Mouse (Mus musculus) mouse trophoblast stem cell (cell line): ENCODE measurements around the gene Nsg1.

Experiments
- in situ Hi-C, 2 experiments: fragments of 300-500 bp; cut with MseI, MboI; formaldehyde crosslinking; loops; 2 replicates in 1 of 2; 3 replicates in 1 of 2; pipeline ENCODE4 v1.15.1; 2025

The Nsg1 gene

DNA sequence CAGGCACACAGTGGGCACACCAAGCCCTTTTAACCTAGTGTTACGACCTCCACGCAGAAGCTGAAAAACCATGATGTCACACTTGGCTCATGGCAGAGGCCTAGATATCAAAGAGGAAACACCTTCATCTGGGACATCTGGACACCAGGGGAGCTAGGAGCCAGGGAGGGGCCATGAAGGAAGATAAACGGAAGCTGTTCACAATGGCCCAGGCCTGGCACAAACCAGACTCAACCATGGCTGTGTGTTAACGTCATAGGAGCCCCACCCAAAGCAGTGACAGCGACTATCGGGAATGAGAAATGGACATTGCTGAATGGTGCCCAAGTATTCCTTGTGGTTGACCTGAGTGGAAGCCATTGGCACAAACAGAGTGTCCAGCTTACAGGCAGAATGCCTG is 13.2 kb downstream of the Nsg1 start:
- in situ Hi-C loops = no loop called here

DNA sequence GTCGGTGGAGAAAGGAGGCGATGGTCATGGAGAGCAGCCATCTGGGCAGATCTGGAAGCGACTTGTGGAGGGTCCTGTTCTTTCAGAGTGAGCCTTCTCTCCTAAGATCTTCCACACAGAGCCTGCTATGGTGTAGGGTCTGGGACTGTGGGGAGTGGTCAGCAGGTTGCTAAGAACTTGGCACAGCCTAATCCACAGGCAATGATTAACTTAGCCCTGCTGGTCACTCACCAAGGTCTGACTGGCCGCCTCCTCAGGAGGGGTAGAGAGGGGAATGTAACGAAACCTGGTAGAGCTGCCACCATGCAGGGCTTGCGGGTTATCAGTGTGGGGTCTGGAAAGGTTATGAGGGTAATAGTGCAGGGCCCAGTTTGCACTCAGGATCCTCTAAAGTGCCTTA is 18.8 kb downstream of the Nsg1 start:
- in situ Hi-C loops = no loop called here

DNA sequence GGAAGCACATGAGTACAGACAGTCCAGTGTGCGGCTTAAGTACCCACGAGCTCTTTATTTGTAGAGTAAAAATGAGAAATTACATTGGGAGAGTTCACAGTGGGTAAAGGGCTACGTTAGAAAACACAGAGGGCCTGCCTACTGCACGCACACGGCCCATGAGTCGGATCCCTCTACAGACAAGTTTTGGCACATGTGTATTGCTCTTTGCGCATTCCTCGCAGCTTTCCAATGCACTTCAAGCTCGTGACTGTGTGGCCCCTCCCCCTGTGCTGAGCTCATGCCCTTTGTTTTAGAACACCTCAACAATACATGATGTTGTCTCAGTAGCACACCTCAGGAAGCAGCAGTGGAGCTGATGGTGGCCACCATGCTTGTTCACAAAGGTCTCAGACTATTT is 22.5 kb downstream of the Nsg1 start:
- in situ Hi-C loops = no loop called here

- in situ Hi-C loops = no loop called here
These were observed 23.5 kb downstream of the Nsg1 start for GRCm38 (mm10) chr5:38136247-38136646.

DNA sequence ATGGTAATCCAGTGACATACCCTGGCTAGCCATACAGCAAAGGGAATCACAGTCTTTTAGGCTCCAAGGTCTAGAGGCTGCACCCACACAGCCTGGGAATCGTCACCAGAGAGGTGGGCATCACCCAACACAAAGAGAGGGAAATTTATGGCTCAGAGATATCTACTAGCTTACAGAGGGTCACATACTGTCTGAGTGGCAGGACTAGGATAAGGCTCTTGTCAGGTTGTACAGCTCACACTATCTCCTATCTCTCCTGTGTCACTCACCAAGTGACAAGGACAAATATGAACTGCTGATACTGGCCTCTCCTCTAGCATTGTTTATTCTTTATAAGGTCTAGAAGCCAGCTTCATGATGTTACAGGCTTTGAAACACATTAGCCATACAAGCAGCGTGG is 30.4 kb downstream of the Nsg1 start:
- in situ Hi-C loops = no loop called here

DNA sequence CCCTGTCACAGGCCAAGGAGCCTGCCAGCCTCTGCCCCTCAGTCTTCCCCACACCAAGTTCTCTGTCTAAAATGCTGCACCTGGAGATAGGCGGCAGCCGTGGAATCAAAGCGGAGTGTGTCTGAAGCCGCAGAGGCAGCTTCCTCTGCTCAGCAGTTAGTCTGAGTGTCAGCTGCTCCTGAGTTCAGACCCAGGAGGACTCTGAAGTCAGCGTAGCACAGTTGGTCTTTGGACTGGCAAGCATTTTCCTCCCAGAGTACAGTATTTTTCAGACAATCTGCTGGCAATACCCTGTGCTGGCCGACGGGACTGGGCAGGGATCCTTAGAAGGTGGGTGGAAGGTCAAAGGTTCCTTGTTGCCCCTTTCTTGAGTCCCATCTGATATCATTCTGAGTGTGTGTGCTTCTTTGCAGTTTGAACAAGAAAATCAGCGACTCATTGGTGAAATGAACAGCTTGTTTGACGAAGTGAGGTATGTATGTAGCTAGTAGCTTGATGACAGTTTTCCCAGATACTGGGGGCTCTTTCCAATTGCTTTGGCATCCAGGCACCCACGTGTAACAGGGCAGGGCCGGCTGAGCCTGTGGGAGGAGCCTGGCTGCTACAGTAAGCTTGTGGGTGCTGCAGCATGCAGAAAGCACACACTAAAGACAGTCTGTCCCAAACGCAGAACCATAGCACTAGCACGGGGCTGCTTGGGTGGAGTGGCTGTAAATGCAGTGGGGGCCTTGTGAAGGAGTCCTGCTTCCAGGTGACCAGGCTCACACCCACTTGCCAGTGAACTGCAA is 33.0 kb downstream of the Nsg1 start:
- in situ Hi-C loops = no loop called here

GRCm38 (mm10) chr5:38121699-38122098 is 38.0 kb downstream of the Nsg1 start:
- in situ Hi-C loops = no loop called here

DNA sequence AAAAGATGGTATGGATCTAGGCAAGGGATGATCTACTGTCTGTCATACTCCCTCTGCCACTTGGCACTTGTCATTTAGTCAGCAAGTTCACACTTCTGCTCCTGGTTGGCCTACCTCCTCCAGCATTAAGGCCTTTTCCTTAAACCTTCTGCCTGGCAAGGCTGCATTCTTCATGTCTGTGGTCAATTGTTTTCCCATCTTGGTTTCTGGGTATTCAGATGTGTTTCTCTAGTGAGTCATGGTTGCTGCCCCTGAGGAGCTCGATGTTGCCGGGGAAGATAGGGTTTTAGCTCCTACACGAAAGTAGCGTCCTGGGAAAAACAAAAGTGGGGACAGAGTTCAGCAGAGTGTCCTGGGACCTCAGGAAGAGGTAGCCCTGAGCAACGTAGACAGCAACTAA is 40.4 kb downstream of the Nsg1 start:
- in situ Hi-C loops = no loop called here

DNA sequence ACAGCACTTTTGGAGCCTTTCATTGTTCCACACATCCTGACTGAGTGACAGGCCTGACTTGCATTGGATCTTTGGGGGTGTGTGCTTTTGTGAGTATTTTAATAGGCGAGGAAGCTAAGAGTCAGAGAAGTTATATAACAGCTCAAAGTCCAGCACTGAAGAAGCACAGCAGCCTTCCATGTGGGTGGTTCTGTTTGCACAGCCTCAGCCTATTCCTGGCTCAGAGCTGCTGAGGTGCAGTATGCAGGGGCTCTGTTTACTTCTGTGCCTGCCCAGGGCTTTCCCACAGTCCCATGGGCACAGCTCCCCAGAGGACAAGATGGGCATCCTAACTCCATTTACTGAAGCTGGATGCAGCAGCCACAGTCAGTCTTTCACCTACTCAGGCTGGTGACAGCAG is 42.7 kb downstream of the Nsg1 start:
- in situ Hi-C loops = no loop called here

GRCm38 (mm10) chr5:38114526-38114925 is 45.2 kb downstream of the Nsg1 start:
- in situ Hi-C loops = no loop called here

DNA sequence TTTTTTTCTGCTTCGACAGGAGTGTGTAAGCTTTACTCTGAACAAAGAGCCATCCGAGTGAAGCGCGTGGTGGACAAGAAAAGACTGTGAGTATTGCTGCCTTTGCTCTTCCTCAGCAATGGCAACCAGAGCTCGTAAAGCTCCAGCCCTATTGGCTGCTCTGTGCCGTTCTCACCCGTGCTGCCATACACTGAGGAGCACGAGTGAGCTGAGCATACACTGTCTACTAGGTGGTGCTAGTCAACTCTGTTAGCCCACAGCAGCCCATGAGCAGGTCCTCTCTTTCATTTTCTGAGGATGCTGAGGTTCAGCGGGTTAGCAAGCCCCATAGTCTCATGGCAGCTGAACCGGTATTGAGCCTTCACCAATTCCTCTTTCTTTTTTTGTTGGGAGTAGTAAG is 52.9 kb downstream of the Nsg1 start:
- in situ Hi-C loops = loop anchor here in 1 of 2 experiments (10.0 kb wide), 1 partner anchor 88 kb away; no protein-coding TSS in a partner anchor

GRCm38 (mm10) chr5:38106080-38106697 is 53.5 kb downstream of the Nsg1 start:
- in situ Hi-C loops = loop anchor here in 1 of 2 experiments (10.0 kb wide), 1 partner anchor 89 kb away; no protein-coding TSS in a partner anchor

- in situ Hi-C loops = loop anchor here in 1 of 2 experiments (10.0 kb wide), 1 partner anchor 92 kb away; no protein-coding TSS in a partner anchor
These were observed 56.8 kb downstream of the Nsg1 start for GRCm38 (mm10) chr5:38102945-38103344.

DNA sequence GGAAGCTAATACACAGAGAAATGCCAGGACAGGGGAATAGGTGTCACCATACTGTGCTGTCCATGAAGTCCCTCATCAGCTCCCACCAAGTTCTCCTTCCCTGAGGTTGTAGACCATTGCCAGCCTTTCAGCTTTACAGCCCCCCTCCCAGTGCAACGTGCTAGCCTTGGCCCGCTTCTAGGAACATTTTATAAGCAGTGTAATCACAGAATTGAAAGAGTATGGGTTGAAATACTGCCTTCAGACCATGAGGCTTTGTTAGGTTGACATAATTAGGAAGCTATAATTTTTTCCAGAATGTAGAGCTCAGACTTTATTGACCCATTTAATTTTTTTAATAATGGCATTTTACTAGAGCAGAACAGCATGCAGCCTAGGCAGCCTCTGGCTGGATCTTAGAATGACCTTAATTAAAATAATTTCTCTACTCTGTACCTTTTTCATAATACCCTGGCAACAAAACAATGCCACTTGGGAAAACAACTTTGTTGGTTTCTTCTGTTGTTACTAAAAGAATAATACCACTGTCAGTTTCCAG is 60.5 kb downstream of the Nsg1 start:
- in situ Hi-C loops = no loop called here

DNA sequence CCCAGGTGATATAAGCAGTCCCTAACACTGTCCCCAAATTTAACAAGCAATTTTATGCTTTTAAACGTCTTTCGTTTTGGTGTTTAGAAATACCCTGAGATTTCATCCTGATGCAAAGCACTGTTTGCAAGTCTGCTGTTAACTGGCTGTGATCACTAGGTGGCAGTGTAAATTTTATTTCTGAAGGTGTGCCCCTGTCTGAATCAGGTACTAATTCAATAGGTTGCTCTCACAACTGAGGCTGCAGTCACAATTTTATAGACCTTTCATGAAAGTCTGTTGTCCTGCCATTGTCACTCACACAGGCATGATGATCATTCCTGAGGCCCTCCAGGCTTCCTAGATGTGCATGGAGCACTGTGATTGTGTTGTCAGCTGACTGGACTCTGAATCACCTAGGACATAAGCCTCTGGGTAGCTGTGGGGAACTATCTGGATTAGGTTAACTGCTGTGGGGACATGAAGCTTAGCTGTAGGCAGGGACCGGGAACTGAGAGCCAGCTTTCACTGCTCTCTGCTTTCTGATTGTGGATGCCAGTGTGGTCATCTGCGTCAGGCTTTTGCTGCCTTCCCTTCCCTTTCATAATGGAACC is 62.1 kb downstream of the Nsg1 start:
- in situ Hi-C loops = no loop called here

- in situ Hi-C loops = loop anchor here in 1 of 2 experiments (5.0 kb wide), 1 partner anchor 103 kb away; no protein-coding TSS in a partner anchor
These were observed 65.4 kb downstream of the Nsg1 start for GRCm38 (mm10) chr5:38094331-38094730.

- in situ Hi-C loops = loop anchor here in 1 of 2 experiments (5.0 kb wide), 1 partner anchor 105 kb away; no protein-coding TSS in a partner anchor
These were observed 67.8 kb downstream of the Nsg1 start for GRCm38 (mm10) chr5:38091966-38092304.

GRCm38 (mm10) chr5:38091046-38091965 is 68.4 kb downstream of the Nsg1 start:
- in situ Hi-C loops = loop anchor here in 1 of 2 experiments (5.0 kb wide), 1 partner anchor 106 kb away; no protein-coding TSS in a partner anchor

- in situ Hi-C loops = loop anchor here in 1 of 2 experiments (5.0 kb wide), 1 partner anchor 107 kb away; no protein-coding TSS in a partner anchor
These were observed 69.1 kb downstream of the Nsg1 start for GRCm38 (mm10) chr5:38090581-38090980.

DNA sequence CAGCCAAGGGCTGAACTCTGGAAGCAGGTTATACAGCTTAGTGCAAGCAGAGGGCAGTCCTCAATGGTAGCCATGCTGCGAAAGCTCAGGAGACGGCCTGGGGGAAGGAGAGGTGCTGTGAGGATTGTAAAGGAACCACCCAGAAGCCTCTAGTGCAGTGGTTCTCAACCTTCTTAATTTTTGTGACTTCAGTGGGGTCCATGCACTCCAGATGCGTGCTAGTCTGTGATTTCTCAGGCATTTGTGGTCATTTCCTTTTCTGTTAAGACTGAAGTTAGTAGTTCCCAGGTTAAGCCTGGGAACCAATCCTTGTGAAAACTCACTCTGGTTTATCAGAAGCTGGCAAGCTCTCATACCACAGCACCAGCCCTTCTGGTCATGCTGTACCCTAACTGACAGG is 69.6 kb downstream of the Nsg1 start:
- in situ Hi-C loops = loop anchor here in 1 of 2 experiments (5.0 kb wide), 1 partner anchor 107 kb away; no protein-coding TSS in a partner anchor
